Comparison of ENCODE assay signal across 22 mouse cellular contexts in the genomic region with DNA sequence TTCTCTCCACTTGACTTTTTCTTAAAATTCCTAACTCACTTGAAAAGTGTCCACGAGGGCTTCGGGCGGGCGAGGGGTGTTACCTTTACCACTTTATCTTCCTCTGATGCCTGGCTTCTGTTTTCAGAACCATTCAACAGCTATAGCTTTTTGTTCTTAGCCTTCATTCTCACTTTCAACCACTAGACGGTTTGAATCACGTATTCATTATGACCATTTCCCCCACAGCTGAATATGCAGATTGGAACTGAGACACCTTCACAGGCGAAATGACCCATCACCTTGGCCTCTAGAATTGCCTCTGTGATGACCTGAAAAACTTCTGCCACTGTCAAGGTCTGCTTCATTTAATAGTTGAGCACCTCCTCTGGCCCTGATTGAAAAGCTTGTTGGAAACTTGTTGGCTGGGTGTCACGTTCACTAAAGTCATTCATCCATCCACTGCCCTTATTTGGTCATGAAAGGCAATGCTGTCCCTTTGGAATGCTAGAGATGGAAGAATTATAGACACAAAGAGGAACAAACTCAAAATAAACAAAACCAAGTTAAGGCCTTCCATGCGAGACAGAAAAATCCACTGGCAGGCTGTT. TPM values are rescaled to one million over a fixed set of nuclear protein-coding genes. Genes with fewer than 3 reads are reported as not detected.
DNase-seq lines count a peak whose midpoint lies in the region; ATAC-seq and TF ChIP-seq lines count a peak whose summit lies in the region.
"Had no signal": no experiment of that assay in that cellular context is flagged by ENCODE, and none has a peak within 500 bp of the region (broad histone marks: within the 10 kb centered on the region; RNA-seq: fewer than 3 reads in every experiment).

No protein-coding gene starts in this region.

- no peaks in the 10 kb centered on the region for H3K27me3 ChIP-seq in lung, embryonic 14.5 days (ENCODE audit: insufficient read depth, low read length)
- H3K27me3 ChIP-seq in kidney, postnatal 0 days (ENCODE audit: insufficient read depth, low read length) = no peaks in the 10 kb centered on the region
- no peaks in the 10 kb centered on the region for H3K27me3 ChIP-seq in hindbrain, embryonic 16.5 days (replicated peaks; ENCODE audit: control insufficient read depth, insufficient read depth, low read length)
- H3K27me3 ChIP-seq: embryonic facial prominence, embryonic 12.5 days; forebrain, embryonic 13.5 days; heart, embryonic 12.5 days; hindbrain, embryonic 15.5 days had no signal

- H3K9me3 ChIP-seq in lung, embryonic 14.5 days (ENCODE audit: low read depth, low read length) = no peaks in the 10 kb centered on the region
- H3K9me3 ChIP-seq in kidney, postnatal 0 days (replicated peaks; ENCODE audit: low read length) = no peaks in the 10 kb centered on the region
- no peaks in the 10 kb centered on the region for H3K9me3 ChIP-seq in hindbrain, embryonic 16.5 days (ENCODE audit: control insufficient read depth, low read length)
- H3K9me3 ChIP-seq: embryonic facial prominence, embryonic 12.5 days; hindbrain, embryonic 10.5 days; hindbrain, embryonic 15.5 days had no signal

- 65% methylated on average over 9 of the region's 9 CpGs for WGBS in lung, embryonic 14.5 days
- 45% methylated on average over 9 of the region's 9 CpGs for WGBS in kidney, postnatal 0 days
- WGBS in hindbrain, embryonic 16.5 days = 86% methylated on average over 9 of the region's 9 CpGs

- no peaks in the 10 kb centered on the region for H3K4me1 ChIP-seq in lung, embryonic 14.5 days (ENCODE audit: insufficient read depth)
- peaks cover 5% of the 10 kb centered on the region; the same call in 1 of the 2 replicates for H3K4me1 ChIP-seq in kidney, postnatal 0 days (replicated peaks; ENCODE audit: insufficient read depth, low read length)
- no peaks in the 10 kb centered on the region for H3K4me1 ChIP-seq in hindbrain, embryonic 16.5 days (ENCODE audit: control insufficient read depth, insufficient read depth, low read depth, low read length)
- H3K4me1 ChIP-seq: embryonic facial prominence, embryonic 12.5 days; heart, embryonic 12.5 days; hindbrain, embryonic 10.5 days; hindbrain, embryonic 15.5 days had no signal

- ATAC-seq in lung, embryonic 14.5 days (ENCODE audit: insufficient read depth) = no peak
- ATAC-seq in kidney, postnatal 0 days (replicated peaks; ENCODE audit: low FRiP score, low read depth) = peak; percentile 81
- no peak for ATAC-seq in hindbrain, embryonic 16.5 days
- ATAC-seq: CD4-positive, CD25-positive, alpha-beta regulatory T cell, adult 4 months; forebrain, embryonic 13.5 days; forebrain, postnatal 0 days had no signal

- DNase-seq in lung, embryonic 14.5 days = peak; percentile 23
- no peak for DNase-seq in lung, postnatal 36 days
- DNase-seq in Muller cell, postnatal 12 days (ENCODE audit: inconsistent ontology term) = peak; percentile 87
- DNase-seq in kidney, adult 9 months = peak; percentile 19
- DNase-seq in kidney, postnatal 0 days (ENCODE audit: low spot score) = peak; percentile 91
- no peak for DNase-seq in adipocyte (ENCODE audit: low spot score)
- no peak for DNase-seq in frontal cortex, postnatal 14 days (ENCODE audit: low spot score in 2 of 2)
- DNase-seq: adrenal gland, postnatal 10 days; B cell, adult 2 months; cerebellum, adult 11-12 months; cerebellum, adult 9-10 months; cerebellum, postnatal 25 days; forebrain, postnatal 0 days; gastrocnemius, adult 2 months; gastrocnemius, postnatal 25 days had no signal

- H3K36me3 ChIP-seq in lung, embryonic 14.5 days (ENCODE audit: insufficient read depth) = no peaks in the 10 kb centered on the region
- H3K36me3 ChIP-seq in kidney, postnatal 0 days (ENCODE audit: insufficient read depth, low read length) = no peaks in the 10 kb centered on the region
- no peaks in the 10 kb centered on the region for H3K36me3 ChIP-seq in hindbrain, embryonic 16.5 days (ENCODE audit: control insufficient read depth, insufficient read depth, low read length)
- H3K36me3 ChIP-seq: embryonic facial prominence, embryonic 12.5 days; heart, embryonic 12.5 days; hindbrain, embryonic 10.5 days; hindbrain, embryonic 15.5 days had no signal

- TF ChIP-seq CTCF in lung, embryonic 14.5 days (IDR thresholded peaks at IDR 0.05; ENCODE audit: low read depth) = no peak
- no peak for TF ChIP-seq CTCF in kidney, postnatal 0 days (IDR thresholded peaks at IDR 0.05; ENCODE audit: low read depth)

- no peak overlapping the region for H3K4me2 ChIP-seq in lung, embryonic 14.5 days
- no peak overlapping the region for H3K4me2 ChIP-seq in kidney, postnatal 0 days (ENCODE audit: low read length)
- H3K4me2 ChIP-seq in hindbrain, embryonic 16.5 days (ENCODE audit: low read length) = no peak overlapping the region
- H3K4me2 ChIP-seq: embryonic facial prominence, embryonic 12.5 days; forebrain, embryonic 13.5 days; heart, embryonic 12.5 days; hindbrain, embryonic 15.5 days had no signal

- H3K4me3 ChIP-seq in lung, embryonic 14.5 days (ENCODE audit: low read depth, low read length) = no peak overlapping the region
- no peak overlapping the region for H3K4me3 ChIP-seq in kidney, postnatal 0 days (replicated peaks; ENCODE audit: low read depth, low read length)
- H3K4me3 ChIP-seq in hindbrain, embryonic 16.5 days (ENCODE audit: low read length) = no peak overlapping the region
- H3K4me3 ChIP-seq: embryonic facial prominence, embryonic 12.5 days; forebrain, embryonic 13.5 days; gastrocnemius, adult 2 months; heart, embryonic 12.5 days; hindbrain, embryonic 10.5 days; hindbrain, embryonic 15.5 days had no signal

- no peak overlapping the region; the same call in 1 of the 2 replicates for H3K27ac ChIP-seq in lung, embryonic 14.5 days (ENCODE audit: low read depth)
- peak overlapping the region; percentile 66; the same call in 1 of the 2 replicates for H3K27ac ChIP-seq in kidney, postnatal 0 days
- no peak overlapping the region for H3K27ac ChIP-seq in hindbrain, embryonic 16.5 days (ENCODE audit: low read depth, low read length)
- H3K27ac ChIP-seq: embryonic facial prominence, embryonic 12.5 days; forebrain, embryonic 13.5 days; gastrocnemius, adult 2 months; hindbrain, embryonic 10.5 days; hindbrain, embryonic 15.5 days had no signal

- no peak overlapping the region for H3K9ac ChIP-seq in lung, embryonic 14.5 days
- no peak overlapping the region for H3K9ac ChIP-seq in kidney, postnatal 0 days (ENCODE audit: low read depth, low read length)
- H3K9ac ChIP-seq in hindbrain, embryonic 16.5 days (ENCODE audit: low read depth, low read length) = no peak overlapping the region
- H3K9ac ChIP-seq: embryonic facial prominence, embryonic 12.5 days; forebrain, embryonic 13.5 days; forebrain, postnatal 0 days; heart, embryonic 12.5 days; hindbrain, embryonic 15.5 days had no signal

RNA-seq across cellular contexts. Expression of a gene that starts 10.7 kb away (rescaled TPM):
- polyA plus RNA-seq in lung, embryonic 14.5 days (2014; fragmentation: Nextera tagmentation; extraction: Ambion mirVana) = 4.9 and 5.9 TPM in 2 replicates
- polyA plus RNA-seq in kidney, postnatal 0 days (2015; fragmentation: Nextera tagmentation; extraction: Ambion mirVana) = 16.7 and 17.0 TPM in 2 replicates
- 10.5 and 10.6 TPM in 2 replicates for polyA plus RNA-seq in hindbrain, embryonic 16.5 days (2015; fragmentation: Nextera tagmentation; extraction: Ambion mirVana)

Comparison
In these comparisons a context has a peak if more than half of its experiments do, and no peak if none do; other contexts are left out.
1. DNase-seq: peak in lung, embryonic 14.5 days (single experiment), Muller cell, postnatal 12 days (single experiment), kidney, adult 9 months (single experiment) and kidney, postnatal 0 days (single experiment); none in lung, postnatal 36 days (single experiment), adipocyte (single experiment) and frontal cortex, postnatal 14 days (0 of 2).